Mouse (Mus musculus) left cerebral cortex, postnatal 10 days (tissue): ENCODE measurements around the gene Eif4g3. TPM values are rescaled to one million over a fixed set of nuclear protein-coding genes. Genes with fewer than 3 reads are reported as not detected.
A peak's percentile ranks its signal among the peaks of the same experiment; 100 is the strongest.

Source experiments
- DNase-seq, 2 experiments: peaks; one replicate each; pipeline ENCODE4 v3.0.0; 2021 to 2022; ENCODE audit warnings: low spot score in 2 of 2, mixed read lengths in 1 of 2; ENCODE audit errors: extremely low spot score in 1 of 2
- intact Hi-C: fragments of 180-260 bp; cut with DNase I; formaldehyde crosslinking; loops from one replicate; pipeline ENCODE4 v1.15.1; 2025
- total RNA-seq, 2 experiments: library from RNA; stranded (reverse); gene quantifications; 2 replicates each; pipeline ENCODE4 v1.2.3; 2021

Gene Eif4g3
- total RNA-seq, 2 experiments from 2014 or later, result 198 to 199 TPM

DNA sequence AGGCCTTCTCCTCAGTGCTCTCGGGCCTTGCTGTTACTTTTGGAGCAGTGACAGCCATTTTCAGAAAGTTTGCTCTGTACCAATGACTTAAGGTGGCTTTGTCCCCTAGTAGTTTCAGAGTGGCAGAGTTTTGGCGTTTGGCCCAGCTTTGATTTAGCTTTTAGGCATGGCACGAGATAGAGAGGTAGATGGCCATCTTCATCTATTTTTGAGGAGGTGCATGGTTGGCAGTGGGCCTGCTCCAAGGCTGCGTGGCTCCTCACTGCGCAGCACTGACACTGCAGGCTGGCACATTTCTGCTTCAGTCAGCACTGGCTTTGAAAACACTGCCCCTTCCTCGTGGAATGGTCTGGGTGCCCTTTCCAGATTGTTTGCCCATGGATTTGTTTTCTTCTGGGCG, 80.7 kb downstream of the Eif4g3 start:
- intact Hi-C loops, result no loop called here
- no peak for DNase-seq

DNA sequence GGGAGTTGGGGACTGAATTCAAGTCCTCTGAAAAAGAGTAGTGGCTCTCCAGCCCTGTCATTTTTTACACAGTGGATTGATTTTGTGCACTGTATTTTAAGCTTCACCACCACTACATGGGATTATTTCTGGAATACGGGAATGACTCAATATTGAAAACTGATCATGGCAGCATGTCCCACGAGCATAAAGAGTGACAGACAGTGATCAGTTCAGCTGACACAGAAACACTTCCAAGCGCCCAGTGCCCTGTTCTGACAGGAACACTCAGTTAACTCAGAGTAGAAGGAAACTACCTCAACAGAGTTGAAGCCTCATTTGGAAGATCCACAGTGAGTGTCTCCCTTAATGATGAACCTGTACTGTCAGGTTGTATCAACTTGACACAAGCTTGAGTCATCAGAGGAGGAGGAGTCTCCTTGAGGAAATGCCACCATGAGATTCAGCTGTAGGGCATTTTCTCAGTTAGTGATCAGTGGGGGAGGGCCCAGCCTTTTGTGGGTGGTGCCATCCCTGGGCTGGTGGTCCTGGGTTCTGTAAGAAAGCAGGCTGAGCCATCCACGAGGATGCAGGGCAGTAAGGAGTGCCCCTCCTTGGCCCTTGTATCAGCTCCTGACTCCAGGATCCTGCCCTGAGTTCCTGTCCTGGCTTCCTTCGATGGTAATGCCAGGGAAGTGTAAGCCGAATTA, 82.2 kb downstream of the Eif4g3 start:
- intact Hi-C loops, result no loop called here
- no peak for DNase-seq

DNA sequence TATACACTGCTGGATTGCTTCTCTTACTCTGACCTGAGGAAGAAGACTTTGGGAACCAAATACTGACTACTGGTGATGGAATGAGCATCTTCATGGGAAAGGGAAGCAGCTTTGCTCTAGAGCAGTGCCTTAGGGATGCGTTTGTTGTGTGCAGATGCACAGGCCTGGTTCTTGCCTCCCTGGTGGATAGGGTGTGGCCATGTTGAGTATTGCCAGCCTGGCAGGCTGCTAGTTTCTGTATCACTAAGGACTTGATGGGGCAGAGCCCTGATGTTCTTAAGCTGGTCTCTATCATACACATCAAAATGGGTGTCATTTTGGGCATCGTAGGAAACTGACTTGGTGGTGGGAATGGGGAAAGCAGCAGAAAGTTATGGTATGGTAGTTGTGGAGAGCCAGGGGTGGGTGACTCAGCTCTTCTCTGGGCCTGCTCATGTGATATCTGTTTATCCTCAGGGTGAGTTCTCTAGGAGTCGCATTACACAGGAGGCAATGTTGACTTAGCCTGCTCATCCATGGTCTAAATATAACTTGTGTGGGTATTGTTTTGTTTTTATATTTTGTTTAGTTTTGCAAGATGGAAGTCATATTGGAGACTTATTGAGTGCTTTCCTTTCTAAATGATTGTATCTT, 85.0 kb downstream of the Eif4g3 start:
- DNase-seq, result no peak
- intact Hi-C loops, result no loop called here

DNA sequence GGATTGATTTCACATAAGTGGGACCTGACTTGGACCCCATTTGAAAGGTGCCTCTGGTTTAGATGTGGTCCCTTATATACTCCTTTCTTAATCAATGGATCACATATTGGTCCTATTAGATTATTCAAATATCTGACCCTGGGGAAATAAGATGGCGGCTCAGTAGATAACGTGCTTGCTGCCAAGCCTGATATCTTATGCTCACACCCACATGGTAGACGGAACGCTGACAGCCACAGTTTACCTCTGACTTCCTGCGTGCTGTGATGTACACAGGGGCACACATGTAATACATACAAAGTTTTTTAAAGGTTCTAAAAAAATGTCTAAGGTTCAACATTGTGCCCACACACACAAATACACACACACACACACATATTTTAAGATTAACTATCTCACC, 86.4 kb downstream of the Eif4g3 start:
- DNase-seq, result no peak
- intact Hi-C loops, result no loop called here

DNA sequence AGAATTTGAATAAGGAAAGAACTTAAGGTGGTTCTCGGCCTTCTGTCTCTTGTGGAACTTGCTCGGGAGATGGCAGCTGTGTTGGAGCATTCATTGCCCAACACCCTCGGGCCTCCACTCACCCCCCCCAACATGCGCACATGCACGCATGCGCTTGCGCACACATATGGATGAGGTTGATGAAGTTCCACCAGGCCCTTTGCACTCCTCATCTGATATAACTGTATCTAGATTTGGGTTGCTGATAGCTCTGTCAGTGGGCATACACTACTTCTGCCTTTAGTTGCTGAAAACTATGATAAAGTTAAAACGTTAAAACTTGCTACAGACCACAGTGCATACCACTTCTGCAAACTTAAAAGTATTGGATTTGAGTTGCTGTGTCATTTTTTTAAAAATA, 89.6 kb downstream of the Eif4g3 start:
- intact Hi-C loops, result no loop called here
- no peak for DNase-seq

DNA sequence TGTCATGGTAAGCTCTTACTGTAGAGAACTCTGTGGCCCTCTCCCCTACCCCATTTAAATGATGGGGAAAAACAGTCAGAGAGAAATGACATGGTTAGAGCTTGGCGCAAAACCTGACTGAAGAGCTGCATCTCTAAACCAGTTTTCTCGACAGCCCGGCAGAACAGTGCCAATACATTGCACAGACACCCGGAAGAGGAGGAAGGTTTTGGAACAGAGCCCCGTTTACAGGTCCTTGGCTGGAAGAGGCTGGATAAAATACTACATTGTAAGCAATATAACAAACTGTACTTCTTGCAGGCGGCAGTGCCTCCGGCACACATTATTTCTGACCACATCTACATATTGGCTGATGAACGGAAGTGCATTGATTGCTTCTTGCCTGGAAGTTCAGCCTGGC, 91.3 kb downstream of the Eif4g3 start:
- DNase-seq, result no peak
- intact Hi-C loops, result no loop called here

DNA sequence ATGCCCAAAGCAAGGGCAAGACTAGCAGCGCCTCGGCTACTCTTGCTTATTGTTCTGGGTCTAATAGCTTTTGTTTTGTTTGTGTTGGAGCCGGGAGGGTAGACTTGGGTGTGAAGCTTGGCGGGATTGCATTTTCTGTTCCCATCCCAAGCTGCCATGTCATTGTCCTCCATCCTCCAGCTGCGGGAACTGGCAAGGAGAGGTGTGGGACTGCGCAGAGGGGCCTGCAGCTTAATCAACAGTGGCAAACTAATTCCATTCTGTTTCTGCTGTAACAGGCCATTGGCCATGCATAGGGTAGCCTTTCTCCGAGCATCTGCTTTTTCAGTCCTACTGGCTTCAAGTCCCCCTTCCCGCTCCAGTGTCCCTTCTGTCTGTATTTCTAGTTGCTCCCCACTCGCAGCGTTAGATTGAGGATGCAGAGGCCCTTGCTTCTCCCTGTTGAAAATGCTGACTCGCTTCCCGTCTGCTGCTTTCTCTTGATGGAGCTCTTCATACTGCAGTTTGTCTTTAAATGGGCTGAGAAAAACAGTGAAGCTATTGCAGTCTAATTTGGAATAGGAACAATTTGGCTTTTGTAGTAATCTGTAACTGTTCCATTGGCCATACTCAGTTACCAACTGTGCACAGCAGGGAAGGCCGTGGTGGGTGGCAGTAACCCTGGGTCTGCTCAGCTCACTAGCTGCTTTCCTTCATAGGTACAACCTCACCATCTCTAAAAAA, 92.2 kb downstream of the Eif4g3 start:
- DNase-seq, result no peak
- intact Hi-C loops, result no loop called here

DNA sequence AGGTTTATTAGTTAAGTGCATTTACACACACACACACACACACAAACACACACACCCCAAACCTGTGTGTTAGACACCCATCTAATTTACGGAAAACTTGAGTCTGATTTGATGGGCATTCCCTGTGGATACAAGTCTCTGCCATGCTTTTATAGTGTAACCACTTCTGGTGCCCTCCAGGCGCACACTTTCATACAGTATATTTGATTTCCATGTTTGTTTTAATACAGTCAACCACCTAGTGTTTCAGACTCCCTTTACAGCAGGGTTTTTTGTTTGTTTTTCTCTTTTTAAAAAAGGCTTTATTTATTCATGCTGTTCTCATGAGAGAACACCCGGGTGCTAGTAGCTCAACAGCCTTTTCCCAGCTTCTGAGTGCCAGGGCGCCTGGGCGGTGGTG, 94.1 kb downstream of the Eif4g3 start:
- intact Hi-C loops, result no loop called here
- DNase-seq, result no peak

DNA sequence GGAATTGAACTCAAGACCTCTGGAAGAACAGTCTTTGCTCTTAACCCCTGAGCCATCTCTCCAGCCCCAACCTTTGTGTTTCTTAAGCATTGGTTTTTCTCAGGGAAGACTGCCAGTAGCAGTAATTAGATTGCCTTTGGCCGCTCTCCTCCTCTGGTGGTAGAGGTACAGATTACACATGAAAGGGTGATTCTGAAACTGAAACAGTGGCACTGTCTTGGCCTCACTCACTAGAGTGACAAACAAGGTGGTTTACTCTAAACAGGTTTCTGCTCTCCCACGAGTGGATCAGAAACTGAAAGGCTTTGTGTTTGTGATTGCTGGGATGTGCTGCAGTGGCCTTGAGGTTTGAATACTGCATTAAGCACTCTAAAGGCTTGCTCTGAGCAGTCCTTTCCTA, 96.7 kb downstream of the Eif4g3 start:
- DNase-seq, result no peak
- intact Hi-C loops, result no loop called here

DNA sequence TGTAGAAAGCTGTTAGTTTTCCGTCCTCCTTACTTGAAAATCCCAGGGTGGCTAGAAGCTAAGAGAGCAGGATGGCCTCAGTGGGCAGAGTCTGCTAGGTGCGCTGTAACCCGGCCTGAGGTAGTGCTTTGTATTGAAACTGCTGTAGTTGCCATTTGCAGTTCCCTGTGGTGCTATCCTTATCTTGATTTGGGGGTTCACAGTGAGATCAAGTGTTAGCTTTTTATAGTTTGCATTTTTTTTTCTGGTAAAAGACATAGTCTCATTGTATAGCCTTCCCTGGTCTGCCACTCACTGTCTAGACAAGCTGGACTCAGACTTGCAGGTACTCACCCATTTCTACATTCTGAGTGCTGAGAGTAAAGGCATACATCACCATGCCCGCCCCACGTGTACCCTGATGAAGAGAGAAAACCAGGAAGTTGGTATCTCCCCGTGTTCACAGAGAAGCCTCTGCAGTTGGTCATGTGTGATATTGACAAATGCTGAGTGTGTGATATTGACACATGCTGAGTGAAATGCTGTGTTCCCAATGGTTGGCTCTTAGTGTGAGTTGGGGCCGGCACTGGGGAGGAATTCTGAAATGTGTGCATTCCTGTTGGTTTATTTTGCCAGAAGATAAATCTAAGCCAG, 98.9 kb downstream of the Eif4g3 start:
- intact Hi-C loops, result no loop called here

DNA sequence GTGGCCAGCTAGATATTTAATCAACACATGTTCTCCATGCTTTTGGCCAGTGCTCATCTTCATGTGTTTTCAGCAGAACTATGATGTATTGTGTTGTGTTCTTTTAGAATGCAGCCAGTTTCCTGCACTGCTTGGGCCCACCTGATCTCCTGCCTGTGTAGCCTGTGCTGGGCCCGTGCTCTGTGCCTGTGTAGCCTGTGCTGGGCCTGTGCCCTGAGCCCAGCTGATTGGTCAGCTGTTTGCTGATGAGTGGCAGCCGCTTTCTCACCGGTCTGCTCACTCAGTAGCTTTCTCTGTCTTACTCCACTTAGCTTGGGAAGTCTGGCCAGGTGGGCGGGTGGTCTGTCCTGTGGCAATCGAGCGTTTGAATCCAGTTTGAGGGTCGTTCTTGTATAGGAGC, 107.6 kb downstream of the Eif4g3 start:
- intact Hi-C loops, result loop anchor here (10.0 kb wide), 3 partner anchors 106 to 256 kb away; partner anchors contain the start of gene Eif4g3

More for the DNA sequence above, 98.9 kb downstream of the Eif4g3 start:
- DNase-seq, result no peak

DNA sequence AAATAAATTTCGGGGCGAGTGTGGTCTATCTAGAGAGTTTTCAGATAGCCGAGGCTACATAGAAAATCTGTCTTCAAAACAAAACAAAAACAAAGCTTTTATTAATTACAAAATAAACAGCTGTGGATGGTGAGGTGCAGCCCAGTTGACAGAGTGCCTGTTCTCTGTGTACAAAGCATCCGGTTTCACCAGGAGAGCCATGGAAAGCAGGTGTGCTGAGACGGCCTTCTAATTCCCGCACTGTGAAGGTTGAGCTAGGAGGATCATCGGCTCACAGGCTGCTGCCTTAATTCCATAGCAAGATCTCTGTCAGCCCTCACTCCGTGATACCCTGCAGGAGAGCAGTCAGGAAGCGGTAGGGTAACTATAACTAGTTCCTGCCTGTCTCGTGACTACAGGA, 109.0 kb downstream of the Eif4g3 start:
- intact Hi-C loops, result loop anchor here (10.0 kb wide), 3 partner anchors 107 to 257 kb away; partner anchors contain the start of gene Eif4g3
- no peak for DNase-seq

More for the DNA sequence above, 107.6 kb downstream of the Eif4g3 start:
- DNase-seq, result no peak

DNA sequence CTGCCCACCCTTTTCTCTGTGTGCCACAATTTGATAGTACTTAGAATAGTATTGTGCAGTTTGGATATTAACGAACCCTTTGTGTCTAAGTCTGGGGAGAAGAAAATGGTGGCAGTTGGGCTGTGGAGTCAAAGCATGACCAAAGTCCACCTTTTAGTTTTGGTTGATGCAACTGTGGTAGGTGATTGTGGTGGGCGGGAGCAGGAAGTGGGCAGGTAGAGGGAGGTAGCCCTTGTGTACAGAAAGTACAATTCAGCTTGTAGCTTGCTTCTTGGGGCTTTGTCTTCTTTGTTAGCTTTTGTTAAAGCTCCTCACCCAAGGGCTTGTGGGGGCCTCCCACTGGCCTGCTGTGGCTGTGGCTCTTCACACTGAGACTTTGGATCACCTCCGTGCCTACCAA, 109.6 kb downstream of the Eif4g3 start:
- intact Hi-C loops, result loop anchor here (10.0 kb wide), 3 partner anchors 108 to 258 kb away; partner anchors contain the start of gene Eif4g3
- no peak for DNase-seq

DNA sequence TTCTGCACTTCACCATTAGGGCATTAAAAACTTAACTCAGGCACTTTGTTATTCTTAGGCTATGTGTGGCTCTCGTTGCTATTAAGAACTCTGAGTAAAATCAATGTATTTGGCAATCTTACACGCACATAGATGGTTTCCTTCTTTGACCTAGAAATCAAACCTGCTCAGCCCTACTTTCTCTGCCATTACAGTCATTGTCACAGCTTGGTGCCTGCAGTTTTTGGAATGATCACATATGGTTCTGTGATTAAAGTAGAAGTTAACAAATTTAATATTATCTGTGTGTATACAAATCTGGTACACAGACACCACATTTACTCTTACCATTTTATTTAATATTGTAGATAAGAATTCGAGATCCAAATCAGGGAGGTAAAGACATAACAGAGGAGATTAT, 112.1 kb downstream of the Eif4g3 start:
- no peak for DNase-seq
- intact Hi-C loops, result loop anchor here (10.0 kb wide), 3 partner anchors 110 to 260 kb away; partner anchors contain the start of gene Eif4g3

DNA sequence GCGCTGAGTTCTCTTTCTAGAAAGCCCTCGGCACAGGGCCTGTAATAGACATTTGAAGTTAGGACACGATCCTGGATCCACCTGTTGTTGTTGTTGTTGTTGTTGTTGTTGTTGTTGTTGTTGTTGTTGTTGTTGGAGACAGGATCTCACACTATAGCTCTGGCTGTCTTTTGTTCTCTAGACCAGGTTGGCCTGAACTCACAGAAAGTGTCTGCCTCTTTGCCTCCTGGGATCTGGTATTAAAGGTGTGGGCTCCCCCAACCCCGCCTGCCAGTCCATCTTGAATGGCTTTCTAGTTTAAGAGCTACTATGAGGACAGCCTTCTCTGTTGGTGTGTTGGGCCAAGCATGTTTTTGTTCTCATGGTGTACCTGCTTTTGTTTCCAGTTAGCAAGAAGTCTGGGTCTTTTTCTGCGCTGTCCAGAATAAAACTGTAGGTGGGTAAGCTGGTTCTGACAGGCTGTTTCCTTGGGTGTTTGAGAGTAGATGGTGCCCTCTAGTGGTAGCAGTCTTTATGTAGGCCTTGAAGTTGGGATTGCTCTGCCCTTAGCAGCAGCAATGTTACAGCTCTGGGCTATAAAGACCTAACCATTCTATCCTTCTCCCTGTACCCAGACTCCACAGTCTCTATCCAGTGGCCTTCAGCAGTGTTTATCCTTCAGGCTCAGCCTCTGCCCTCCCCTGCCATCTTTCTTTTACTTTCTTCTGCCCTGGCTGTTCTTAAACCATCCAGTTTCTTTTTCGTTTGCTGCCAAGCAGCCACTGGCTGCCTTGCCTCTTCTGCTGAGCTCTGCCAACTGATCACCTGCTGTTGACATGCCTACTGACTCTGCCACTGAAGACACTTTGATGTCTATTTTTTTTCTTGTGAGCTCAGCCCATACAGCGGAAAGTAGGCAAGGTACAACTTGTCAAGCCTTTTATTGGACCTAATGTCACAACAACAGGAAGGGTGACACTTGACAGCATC, 114.9 kb downstream of the Eif4g3 start:
- intact Hi-C loops, result loop anchor here (10.0 kb wide), 3 partner anchors 113 to 263 kb away; partner anchors contain the start of gene Eif4g3
- peak; percentile 52 to 78 for DNase-seq

DNA sequence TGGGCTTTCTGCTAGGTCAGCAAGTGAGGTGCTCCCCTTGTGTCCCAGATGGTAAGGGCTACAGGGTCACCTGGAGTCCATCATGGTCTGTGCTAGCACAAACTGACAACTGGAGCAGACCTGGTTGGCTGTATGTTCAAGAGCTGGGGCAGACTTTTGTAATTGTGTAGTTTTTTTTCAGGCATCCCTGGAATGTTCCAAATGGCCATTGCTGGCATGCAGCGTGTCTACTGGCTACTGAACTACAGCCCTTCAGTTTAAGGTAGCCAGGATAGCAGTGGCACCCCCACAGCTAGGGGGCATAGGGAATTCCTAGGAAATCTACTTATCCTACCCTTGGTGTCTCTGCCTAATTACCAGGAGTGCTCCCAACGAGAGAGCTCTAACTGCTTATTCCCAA, 115.7 kb downstream of the Eif4g3 start:
- no peak for DNase-seq
- intact Hi-C loops, result loop anchor here (10.0 kb wide), 3 partner anchors 114 to 264 kb away; partner anchors contain the start of gene Eif4g3

DNA sequence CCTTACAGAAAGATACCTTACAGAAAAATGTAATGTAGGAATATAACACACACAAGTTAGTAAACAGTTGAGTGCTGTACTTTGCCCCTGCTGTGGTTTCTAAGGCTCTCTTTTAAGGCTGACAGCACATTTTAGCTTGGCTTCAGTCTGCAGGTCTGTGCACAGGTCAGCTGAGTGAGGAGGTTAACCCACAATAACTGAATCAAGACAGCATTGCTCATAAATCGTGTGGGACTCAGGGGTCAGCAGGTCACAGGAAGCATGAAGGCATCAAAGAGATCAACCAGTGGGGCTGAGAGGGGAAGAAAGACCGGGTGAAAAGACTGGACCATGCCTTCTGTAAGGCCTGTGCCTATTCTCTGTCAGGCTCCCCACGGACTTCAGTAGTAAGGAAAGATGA, 116.5 kb downstream of the Eif4g3 start:
- no peak for DNase-seq
- intact Hi-C loops, result loop anchor here (10.0 kb wide), 3 partner anchors 115 to 265 kb away; partner anchors contain the start of gene Eif4g3

DNA sequence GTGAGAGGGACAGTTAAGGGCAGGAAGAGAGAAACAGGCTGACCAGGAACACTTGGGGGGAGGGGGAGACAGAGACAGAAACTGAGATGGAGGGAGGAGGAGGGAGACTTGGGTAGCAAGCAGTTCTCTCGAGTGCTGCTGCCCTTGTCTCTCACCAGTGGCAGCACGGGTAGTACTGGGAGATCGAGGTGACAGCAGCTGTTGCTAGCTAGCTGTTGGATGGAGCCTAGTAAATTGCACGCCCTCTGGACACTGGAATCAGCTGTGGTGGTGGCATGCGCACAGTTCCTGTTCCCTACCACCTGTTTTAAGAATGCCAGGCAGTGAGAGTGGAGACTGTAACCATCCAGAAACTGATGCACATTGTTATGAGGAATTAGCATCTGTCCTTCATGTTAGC, 119.0 kb downstream of the Eif4g3 start:
- intact Hi-C loops, result no loop called here
- no peak for DNase-seq
